Mouse (Mus musculus): ENCODE measurements around the gene Ooep. TPM values are rescaled to one million over a fixed set of nuclear protein-coding genes. Genes with fewer than 3 reads are reported as not detected.
"Not testable (repeated sequence)": the region's sequence is repeated elsewhere in the genome, so short reads cannot be mapped to it uniquely, and the experiment has no call there.

Gene Ooep
- total RNA-seq, 2 experiments from 2014 or later: not detected

DNA sequence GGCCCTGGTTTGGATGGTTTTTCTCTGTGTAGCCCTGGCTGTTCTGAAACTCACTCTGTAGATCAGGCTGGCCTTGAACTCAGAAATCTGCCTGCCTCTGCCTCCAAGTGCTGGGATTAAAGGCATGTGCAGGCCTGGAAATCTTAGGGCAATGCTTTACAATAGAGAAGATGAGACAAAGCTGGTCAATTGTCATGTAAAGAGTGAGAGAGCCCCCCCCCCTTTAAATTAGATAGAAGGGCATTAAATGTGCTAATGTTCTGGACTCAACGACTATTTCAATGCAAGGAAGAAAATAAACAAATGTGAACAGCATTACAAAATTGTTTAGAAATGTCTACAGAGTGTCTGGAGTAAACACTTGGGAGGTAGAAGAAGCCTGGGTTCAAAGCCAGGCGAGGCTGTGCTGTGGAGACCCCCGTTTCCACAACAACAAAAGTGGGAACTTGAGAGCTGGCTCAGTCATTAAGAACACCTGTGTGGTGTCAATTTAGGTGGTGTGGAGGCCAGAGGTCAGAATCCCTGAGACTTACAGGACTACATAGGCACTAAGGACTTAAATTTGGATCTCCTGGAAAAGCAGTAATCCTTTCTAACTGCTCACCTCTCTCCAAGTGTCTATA is 9.7 kb downstream of the Ooep start:
- intact Hi-C loops (cut with DNase I): no loop called here
- no peak for DNase-seq (ENCODE audit: low spot score)

DNA sequence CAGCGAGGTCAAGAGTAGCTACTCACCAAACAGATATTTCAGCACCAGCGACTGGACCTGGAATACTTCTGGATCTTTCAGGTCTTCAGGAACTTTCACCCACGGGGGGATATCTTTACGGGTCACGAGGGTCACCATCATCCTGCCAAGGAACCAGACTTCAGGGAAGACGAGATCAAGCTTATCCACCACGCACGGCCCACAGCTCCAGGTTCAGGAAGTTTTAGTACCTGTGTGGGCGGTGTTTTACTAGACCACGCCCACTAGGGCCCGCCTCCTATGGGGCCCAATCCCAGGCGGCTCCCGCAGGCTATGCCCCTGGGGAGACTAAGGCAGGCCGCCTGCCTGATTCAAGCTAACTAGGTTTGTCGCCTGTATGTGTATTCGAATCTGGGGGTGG is 10.6 kb downstream of the Ooep start, which contains the start of gene Dppa5a:
TSS of gene Dppa5a (minus strand) at position 219 of the 400 bp plus-strand sequence.
- intact Hi-C loops (cut with DNase I): not testable (repeated sequence)

DNA sequence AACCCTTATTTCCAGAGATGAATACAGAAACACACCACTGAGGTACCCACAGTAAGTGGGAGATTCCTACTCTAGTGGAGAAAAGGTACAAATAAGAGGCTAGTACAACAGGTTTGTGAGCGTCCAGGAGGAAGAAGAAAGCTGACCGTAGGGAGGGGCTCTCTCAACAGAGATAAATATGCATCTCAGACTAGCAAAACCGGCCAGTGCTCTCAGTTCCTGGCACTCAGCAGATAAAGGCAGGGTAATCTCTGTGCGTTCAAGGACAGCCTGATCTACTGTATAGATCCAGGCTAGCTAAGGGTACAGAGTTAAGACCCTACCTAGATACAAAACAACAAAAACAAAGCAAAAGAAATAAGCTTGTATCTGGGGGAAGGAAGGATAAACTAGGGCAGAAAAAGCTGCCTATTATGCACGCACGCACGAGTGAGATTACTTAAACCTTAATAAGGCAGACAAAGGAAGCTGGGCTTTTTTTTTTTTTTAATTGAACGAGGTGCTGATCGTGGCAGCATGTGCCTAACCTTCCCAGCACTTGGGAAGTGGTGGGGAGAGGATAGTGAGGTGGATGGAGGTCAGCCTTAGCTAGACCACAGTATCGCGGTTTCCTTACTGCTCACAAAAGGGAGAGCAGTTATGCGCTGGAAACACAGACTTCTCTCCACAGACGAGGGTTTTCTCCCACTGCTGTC is 12.5 kb downstream of the Ooep start:
- intact Hi-C loops (cut with DNase I): no loop called here
- no peak for DNase-seq (ENCODE audit: low spot score)

More for the DNA sequence above, 10.6 kb downstream of the Ooep start, which contains the start of gene Dppa5a:
- not testable (repeated sequence) for DNase-seq (ENCODE audit: low spot score)

DNA sequence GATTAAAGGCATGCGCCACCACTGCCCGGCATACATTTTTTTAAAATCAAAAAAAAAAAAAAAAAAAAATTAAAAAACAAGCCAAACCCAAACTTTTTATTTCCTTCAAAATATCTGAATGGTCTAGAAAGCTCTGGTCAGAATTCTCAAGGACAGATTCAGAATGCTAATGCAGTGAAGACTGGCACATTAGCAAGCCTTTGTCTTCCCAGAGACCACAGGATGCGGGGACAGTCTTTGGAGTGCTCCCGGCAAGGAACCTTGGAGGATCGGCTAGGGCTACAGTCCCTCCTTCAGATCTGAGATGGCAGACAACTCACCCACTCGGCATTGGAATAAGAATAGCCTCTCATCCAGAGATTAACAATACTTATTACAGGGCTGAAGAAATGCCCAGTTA is 13.8 kb downstream of the Ooep start:
- DNase-seq (ENCODE audit: low spot score): no peak
- intact Hi-C loops (cut with DNase I): no loop called here

DNA sequence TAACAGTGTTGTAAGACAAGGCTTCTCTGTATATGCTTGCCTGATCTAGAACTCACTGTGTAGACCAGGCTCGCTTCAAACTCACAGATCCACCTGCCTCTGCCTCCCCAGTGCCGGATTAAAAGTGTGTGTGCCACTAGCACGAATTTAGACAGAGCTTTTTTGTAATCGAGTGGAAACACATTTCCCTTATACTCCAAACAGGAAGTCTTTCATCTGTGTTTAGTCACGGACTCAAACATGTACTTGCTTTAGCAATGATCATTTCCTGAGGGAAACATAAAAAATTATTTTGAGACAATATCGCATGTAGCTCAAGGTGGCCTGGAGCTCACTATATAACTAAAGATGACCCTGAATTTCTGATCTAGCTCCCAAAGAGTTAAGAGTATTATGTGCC is 15.2 kb downstream of the Ooep start:
- intact Hi-C loops (cut with DNase I): no loop called here
- no peak for DNase-seq (ENCODE audit: low spot score)

DNA sequence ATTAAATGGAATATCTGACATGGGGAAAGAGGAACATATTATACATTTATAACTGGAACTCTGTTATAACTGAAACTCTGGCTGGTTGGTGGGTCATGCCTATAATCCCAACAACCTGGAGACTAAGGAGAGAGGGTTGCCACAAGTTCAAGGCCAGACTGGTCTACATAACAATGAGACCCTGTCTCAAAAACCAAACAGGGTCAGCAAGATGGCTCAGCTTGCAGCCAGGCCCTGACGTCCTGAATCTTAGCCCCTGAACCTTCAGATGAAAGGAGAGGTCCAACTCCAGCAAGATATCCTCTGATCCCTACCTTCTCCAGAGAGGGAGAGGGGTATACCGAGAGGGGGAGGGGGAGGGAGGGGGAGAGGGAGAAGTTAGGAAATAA is 18.0 kb downstream of the Ooep start:
- DNase-seq (ENCODE audit: low spot score): no peak
- intact Hi-C loops (cut with DNase I): no loop called here

DNA sequence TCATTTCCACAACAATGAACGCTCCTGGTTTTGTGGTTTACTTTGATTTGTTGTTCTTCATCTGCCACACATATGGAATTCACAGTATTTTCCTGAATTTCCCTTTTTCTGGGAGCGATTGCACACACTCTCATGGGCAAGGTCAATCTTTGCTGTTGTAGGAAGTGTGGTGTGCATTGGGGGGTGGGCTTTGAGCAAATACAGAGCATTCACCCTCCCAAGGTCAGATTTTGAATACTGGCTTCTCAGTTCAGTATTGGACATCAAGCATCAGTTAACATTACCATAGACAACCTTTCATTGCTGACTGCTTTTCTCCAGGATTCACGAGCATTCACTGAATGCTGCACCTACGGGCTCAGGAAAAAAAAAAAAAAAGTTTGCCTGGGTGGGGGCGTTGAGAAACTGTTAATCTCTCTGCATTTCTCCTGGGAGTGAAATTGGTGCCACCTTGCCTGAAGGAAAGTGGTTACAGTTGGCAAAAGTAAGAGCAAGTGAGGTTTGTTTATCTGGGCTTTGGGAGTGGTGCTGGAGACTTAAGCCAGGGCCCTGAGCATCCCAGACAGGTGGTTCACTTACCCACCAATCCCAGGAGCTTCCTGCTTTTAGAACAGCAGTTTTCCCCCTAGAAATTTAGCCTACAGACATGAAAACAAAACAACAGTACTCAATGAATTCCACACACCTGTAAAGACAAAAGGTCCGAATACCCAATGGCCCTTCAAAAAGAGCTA is 18.6 kb downstream of the Ooep start:
- DNase-seq (ENCODE audit: low spot score): no peak
- intact Hi-C loops (cut with DNase I): loop anchor here (2.0 kb wide), 1 partner anchor 193 kb away; no protein-coding TSS in a partner anchor

DNA sequence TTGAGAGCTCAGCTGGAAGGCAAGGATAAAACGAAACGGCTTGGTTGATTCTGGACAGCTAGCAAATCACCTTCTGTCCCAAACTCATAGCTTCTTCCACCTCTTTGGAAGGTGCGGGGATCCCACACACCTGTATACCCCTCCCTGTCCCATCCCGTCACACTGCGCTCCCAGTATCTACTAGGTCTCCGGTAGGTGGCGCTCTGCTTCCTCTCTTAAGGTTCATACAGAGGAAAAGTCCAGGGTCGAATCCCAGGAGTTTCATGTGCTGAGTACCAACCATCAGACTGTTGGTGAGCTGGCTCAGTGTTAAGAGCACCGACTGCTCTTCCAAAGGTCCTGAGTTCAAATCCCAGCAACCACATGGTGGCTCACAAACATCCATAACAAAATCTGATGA is 20.5 kb downstream of the Ooep start:
- peak; percentile 5 for DNase-seq (ENCODE audit: low spot score)
- intact Hi-C loops (cut with DNase I): loop anchor here (2.0 kb wide), 1 partner anchor 195 kb away; no protein-coding TSS in a partner anchor

DNA sequence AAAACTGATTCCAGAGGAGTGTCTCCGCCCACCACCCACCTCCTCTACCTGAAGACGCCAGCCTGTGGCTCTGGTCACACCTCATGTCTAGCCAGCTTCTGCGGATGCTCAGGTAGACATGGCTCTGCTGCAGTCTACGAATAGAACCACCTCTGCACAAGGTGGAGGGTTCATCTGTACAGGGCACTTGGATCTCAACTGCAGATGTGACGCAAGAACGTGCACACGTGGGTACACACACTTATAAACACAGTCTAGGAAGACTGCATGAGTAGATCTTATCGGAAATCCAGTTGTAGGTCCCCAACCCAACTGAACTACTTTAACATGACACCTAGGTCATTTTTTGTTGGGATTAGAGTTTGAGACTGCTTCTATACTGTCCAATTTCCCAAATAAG is 22.9 kb downstream of the Ooep start, which contains the start of gene Gsta2:
TSS of gene Gsta2 (minus strand) at position 178 of the 400 bp plus-strand sequence.
- DNase-seq (ENCODE audit: low spot score): no peak
- intact Hi-C loops (cut with DNase I): no loop called here

DNA sequence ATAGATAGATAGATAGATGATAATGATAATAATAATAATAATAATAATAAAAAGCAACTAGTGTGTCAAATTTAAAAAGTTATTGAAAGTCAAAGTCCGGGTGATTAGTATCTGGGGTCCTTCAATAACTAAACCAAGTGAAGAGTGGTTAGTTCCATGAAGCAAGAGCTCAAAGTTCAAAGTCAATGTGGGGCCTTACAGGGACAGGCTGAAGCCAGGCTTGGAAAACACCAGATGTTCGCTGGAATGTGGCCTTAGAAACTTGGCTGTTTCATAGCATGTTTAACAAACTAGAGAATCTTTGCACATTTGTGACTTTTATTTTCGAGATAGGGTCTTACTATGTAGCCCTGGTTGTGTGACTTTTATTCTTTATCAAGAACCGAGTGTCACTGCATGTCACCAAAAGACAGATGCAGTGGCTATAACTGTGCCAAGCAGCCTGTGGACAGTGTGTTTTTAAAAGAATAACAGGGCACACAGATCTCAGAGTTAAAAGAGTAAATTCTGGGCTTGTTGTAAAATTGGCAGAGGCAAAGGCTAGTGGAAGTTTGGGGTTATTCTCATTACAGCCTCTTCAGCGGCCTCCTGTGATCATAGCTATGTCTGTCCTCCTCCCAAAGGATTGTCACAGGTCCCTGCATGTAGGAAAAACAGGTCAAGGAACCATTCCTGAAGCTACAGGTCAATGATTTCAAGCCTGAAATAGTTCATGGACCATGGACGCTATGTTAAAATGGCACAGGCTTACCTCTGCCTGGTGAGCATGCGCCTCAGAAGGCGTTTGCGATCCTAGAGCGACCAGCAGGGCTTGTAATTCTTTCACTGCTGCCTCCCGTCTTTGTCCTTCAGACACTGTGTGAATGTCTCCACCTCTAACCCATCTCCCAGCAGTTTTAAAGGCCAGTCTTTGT is 23.6 kb downstream of the Ooep start:
- intact Hi-C loops (cut with DNase I): no loop called here
- no peak for DNase-seq (ENCODE audit: low spot score)

DNA sequence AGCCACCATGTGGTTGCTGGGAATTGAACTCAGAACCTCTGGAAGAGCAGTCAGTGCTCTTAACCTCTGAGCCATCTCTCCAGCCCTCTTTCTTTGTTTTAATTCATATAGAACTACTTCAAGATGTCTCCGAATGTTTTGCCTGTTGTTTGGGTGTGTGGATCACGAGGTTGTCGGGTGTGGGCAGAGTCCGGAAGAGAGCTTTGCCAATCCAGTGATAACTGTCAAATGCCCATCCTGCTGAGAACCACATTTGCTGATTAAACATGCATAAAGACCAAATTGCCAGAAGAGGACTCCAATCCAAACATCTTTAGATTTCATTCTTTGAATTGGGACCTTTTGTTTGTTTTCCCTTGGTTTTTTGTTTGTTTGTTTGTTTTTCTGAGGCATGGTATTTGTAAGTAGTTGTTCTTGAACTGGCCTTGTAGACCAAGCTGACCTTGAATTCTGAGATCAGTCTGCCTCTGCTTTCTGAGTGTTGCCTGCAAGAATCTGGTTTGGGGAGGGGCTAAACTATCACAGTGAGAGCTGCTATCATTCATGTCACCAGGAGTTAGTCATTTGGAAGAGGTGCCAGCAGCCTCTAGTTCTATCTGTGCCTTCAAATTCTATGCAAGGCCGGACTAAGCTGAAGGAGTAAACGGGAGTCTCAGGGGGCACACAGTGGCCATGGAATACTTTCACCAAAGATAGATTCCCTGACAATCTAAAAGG is 26.9 kb downstream of the Ooep start:
- no peak for DNase-seq (ENCODE audit: low spot score)
- intact Hi-C loops (cut with DNase I): no loop called here

DNA sequence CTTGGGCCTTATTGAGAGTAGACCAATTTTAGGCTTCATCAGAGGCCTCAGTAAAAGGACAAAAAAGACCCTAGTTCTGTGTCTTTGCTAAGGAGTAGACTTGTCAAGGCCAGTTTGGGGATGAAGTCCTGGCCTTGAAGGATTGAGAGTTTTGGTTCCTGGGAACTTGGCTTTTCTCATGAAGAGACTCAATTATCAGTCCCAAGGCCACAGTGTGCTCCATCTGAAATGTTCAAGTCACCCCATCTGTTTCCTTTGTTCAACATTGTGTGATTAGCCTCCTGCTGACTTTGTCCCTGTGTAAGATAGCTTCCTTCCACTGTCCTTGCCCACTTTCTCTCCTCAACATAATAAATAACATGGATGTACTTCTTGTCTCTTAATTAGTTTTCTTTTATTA is 28.5 kb downstream of the Ooep start:
- intact Hi-C loops (cut with DNase I); DNase-seq (ENCODE audit: low spot score): not testable (repeated sequence)

DNA sequence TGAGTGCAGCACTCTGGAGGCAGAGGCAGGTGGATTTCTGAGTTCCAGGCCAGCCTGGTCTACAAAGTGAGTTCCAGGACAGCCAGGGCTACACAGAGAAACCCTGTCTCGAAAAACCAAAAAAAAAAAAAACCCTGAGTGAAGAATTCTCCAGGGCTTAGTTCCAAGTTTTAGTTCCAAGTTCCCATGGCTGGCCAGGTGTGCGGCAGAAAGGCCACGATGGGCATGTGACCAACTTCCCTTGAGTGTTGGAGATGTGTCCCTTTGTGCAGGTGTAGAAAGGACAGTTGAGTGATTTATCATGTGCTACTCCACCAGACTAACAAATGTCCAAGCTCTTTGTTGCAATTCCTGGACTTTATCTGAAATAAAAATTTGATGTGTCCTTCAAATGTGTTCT is 29.4 kb downstream of the Ooep start:
- intact Hi-C loops (cut with DNase I): loop anchor here (10.0 kb wide), 1 partner anchor 54 kb away; no protein-coding TSS in a partner anchor
- not testable (repeated sequence) for DNase-seq (ENCODE audit: low spot score)

DNA sequence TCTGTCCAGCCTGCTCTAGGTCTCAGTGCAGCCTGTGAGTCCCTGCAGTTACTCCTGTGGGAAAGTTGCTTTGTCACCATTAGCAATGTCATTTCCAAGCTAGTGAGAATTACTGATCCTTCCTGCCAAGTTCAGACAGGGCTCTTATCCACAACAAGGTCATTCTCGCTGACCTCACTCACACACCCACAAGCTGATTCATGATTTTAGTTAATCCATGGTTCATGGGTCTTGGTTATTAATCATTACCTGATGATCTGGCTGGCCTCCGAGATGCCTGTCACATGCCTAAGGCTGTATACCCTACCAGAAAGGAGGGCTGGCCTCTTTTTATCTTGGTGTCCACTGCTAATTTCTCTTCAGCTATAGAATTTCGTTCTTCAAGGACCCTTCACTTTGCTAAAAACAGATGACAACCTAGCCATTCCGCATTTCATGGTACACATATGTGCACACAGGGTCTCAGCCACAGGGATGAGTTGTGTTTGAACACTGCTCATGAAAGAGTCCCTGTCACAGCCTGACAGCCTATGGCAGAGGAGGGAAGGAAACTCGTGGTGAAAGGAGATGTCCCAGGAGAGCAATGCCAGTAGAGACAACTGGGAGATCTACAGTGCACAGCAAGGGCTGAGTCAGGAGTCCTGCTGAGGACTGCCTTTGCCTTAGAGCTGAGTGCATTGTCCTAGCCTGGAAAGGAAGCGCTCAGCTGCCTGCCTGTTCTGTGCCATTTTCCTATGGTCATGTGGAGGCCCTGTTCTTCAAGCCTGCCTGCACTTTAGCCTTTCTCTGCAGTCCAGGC is 30.1 kb downstream of the Ooep start:
- intact Hi-C loops (cut with DNase I): loop anchor here (10.0 kb wide), 1 partner anchor 54 kb away; no protein-coding TSS in a partner anchor

DNA sequence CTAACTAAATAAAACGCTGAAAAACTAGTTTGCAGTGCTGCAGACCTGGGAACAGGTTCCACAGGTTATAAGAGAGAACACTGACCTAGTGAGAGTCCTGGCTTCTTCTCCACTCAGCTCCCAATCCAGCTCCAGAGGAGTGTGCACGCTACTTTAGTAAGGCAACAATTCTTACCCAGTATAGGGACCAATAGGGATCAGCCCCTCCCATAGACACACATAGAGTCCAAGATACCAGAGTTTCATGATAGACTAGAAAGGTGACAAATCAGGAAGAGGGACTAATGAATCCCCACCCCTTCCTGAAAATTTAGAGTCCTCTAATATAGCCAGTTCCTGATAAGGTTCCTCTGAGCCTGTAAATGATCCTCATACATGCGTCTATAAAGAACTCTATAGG is 31.5 kb downstream of the Ooep start:
- intact Hi-C loops (cut with DNase I): loop anchor here (10.0 kb wide), 1 partner anchor 52 kb away; no protein-coding TSS in a partner anchor
- DNase-seq (ENCODE audit: low spot score): no peak

More for the DNA sequence above, 30.1 kb downstream of the Ooep start:
- DNase-seq (ENCODE audit: low spot score): not testable (repeated sequence)

DNA sequence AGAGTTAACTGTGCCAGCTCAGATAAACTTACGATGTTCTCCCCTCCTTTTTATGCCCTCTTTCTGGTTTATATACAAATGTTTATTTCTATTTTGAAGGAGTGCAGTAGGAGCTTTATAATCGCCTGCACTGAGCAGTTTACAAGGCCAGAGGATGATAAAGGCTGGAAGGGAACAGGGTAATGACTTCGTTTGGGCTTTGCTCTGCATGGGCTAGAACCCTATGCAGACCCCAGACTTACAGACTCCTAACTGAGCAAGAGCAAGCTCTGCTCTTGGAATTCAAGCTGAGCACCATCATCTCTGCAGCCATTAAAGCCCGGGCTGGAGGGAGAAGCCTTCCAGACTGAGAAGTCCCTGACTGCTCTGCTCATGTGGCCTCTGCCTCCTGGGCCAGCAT is 33.3 kb downstream of the Ooep start:
- not testable (repeated sequence) for DNase-seq (ENCODE audit: low spot score)
- intact Hi-C loops (cut with DNase I): loop anchor here (10.0 kb wide), 1 partner anchor 50 kb away; no protein-coding TSS in a partner anchor

DNA sequence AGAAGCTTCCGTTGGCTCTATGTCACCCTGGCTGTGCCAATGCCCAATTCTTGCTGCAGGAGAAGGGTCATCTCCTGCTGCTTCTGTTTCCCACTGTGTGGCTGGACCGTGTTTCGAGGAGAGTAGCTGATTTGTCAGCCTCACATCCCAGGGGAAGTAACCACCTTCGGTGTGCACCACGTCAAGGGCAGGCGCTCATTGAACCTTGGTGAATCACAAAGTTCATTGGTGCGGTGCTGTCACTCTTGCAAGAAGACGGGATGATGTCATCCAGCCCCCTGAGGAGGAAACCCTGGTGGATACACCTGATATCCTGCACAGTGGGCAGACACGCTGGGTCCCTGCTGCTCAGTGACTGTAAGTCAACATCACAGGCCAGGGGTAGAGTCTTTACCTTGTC is 35.5 kb downstream of the Ooep start:
- intact Hi-C loops (cut with DNase I): loop anchor here (10.0 kb wide), 1 partner anchor 48 kb away; no protein-coding TSS in a partner anchor
- not testable (repeated sequence) for DNase-seq (ENCODE audit: low spot score)

DNA sequence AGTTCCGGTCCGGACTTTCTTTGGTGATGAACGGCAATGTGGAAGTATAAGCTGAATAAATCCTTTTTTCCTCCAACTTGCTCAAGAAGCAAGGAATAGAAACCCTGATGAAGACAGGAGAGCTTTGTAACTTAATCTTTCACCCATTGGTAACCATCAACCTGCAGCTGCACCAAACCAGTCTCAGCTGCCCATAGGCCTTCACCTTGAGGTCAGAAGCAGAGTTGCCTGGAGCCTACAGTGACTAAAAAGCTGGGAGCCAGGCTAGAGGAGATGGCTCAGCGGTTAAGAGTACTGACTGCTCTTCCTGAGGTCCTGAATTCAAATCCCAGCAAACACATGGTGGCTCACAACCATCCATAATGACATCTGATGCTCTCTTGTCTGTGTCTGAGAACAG is 36.0 kb downstream of the Ooep start:
- intact Hi-C loops (cut with DNase I): loop anchor here (10.0 kb wide), 1 partner anchor 48 kb away; no protein-coding TSS in a partner anchor
- DNase-seq (ENCODE audit: low spot score): not testable (repeated sequence)
